Mouse (Mus musculus) frontal cortex, postnatal 25 days (tissue): ENCODE data around the gene Hist1h2bc.

Experiments used
- DNase-seq, 2 experiments: peaks; one replicate each; pipeline ENCODE4 v3.0.0; 2022; ENCODE audit warnings: low spot score in 2 of 2

Gene Hist1h2bc

GRCm38 (mm10) chr13:23737091-23737490 lies 53.1 kb downstream of the Hist1h2bc start:
- DNase-seq: no peak

GRCm38 (mm10) chr13:23738041-23738440 lies 54.0 kb downstream of the Hist1h2bc start:
- DNase-seq: no peak

- peak; percentile 83 to 85 for DNase-seq
Observed at GRCm38 (mm10) chr13:23738677-23739068, 54.7 kb downstream of the Hist1h2bc start, which contains the start of gene Hist1h1c. Hist1h1c (plus strand) TSS chr13:23738808.

GRCm38 (mm10) chr13:23739069-23739921 lies 55.3 kb downstream of the Hist1h2bc start:
- peak; percentile 80 to 89 for DNase-seq

GRCm38 (mm10) chr13:23739922-23740252 lies 55.9 kb downstream of the Hist1h2bc start:
- DNase-seq: no peak

GRCm38 (mm10) chr13:23740256-23740840 lies 56.3 kb downstream of the Hist1h2bc start:
- no peak for DNase-seq

GRCm38 (mm10) chr13:23740910-23741309 lies 56.9 kb downstream of the Hist1h2bc start:
- DNase-seq: no peak

GRCm38 (mm10) chr13:23742007-23742406 lies 58.0 kb downstream of the Hist1h2bc start:
- DNase-seq: no peak
